Mouse (Mus musculus): ENCODE measurements at regions not wholly inside any gene's neighbourhood (a gene's known extent, or its start where the extent isn't known, plus 50 kb on each side); places are given as distances from the start of the nearest gene placed in this dataset.
"Not testable (repeated sequence)": the region's sequence is repeated elsewhere in the genome, so short reads cannot be mapped to it uniquely, and the experiment has no call there.

DNA sequence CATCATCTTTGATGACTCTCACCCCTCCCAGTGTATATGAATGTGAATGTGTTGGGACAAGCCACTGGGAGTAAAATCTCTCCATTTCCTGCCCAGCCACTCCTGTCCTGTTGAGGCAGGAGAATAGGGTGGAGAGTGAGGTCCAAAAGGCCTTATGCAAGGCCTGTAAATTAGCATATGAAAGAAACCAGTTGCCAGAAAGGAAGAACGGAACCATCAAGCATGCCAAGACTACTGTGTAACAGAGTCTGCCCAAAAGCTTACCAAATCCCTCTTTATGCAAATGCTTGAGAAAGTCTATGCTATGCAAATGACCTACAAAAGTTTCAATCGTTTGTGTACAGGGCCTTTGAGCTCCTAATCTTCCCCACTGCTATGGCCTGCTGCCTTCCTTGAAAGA lies 404.0 kb upstream of the Tbl1xr1 start:
- ATAC-seq (replicated peaks; ENCODE audit: low FRiP score, low TSS enrichment, poor library complexity, severe bottlenecking) = no peak

DNA sequence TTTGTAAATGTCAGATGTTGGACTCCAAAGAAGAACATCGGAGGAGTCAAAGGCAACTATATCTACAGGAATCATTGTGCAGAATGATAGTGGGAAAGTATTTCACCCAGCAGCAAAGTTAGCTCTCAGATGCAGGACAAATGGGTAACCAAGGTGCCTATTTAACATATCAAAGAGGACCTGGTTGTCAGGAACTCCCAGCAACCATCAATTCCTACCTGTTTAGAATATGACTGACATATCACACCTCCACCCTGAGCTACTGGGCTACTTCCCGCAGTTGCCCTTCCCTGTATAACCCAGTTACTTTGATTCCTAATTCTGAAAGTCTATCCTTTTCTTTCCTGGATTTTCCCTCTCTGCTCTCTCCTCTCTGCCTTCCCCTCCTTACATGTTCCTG lies 403.0 kb upstream of the Tbl1xr1 start:
- no peak for ATAC-seq (replicated peaks; ENCODE audit: low FRiP score, low TSS enrichment, poor library complexity, severe bottlenecking)

DNA sequence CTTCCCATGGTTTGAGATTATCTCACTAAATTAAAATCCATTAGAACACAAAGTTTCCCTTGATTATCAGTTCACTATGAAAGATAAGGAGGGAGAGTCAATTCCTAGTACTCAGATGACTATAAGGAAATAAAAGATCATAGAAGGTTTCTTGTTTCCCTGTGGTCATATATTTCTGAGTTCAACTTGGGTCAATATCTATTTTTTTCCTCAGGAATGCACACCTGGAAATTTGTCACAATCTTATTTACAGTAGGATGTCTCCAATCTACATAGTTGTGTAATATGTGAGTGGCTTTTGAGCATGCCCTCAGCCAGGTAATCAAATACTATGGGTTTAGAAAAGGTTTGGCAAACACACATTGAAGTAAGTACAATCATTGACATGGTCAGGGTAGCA lies 398.2 kb upstream of the Tbl1xr1 start:
- no peak for ATAC-seq (replicated peaks; ENCODE audit: low FRiP score, low TSS enrichment, poor library complexity, severe bottlenecking)

- no peak for ATAC-seq (replicated peaks; ENCODE audit: low FRiP score, low TSS enrichment, poor library complexity, severe bottlenecking)
Measured at GRCm38 (mm10) chr3:21678734-21679133, 397.7 kb upstream of the Tbl1xr1 start.

DNA sequence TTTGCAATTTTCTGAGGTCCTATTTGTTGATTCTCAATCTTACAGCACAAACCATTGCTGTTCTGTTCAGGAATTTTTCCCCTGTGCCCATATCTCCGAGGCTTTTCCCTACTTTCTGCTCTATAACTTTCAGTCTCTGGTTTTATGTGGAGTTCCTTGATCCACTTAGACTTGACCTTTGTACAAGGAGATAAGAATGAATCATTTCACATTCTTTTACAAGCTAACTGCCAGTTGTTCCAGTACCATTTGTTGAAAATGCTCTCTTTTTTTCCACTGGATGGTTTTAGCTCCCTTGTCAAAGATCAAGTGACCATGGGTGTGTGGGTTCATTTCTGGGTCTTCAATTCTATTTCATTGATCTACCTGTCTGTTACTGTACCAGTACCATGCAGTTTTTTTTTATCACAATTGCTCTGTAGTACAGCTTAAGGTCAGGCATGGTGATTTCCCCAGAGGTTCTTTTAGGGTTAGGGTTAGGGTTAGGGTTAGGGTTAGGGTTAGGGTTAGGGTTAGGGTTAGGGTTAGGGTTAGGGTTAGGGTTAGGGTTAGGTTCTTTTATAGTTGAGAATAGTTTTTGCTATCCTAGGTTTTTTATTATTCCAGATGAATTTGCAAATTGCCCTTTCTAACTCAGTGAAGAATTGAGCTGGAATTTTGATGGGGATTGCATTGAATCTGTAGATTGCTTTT lies 378.3 kb upstream of the Tbl1xr1 start:
- ATAC-seq (replicated peaks; ENCODE audit: low FRiP score, low TSS enrichment, poor library complexity, severe bottlenecking) = not testable (repeated sequence)

DNA sequence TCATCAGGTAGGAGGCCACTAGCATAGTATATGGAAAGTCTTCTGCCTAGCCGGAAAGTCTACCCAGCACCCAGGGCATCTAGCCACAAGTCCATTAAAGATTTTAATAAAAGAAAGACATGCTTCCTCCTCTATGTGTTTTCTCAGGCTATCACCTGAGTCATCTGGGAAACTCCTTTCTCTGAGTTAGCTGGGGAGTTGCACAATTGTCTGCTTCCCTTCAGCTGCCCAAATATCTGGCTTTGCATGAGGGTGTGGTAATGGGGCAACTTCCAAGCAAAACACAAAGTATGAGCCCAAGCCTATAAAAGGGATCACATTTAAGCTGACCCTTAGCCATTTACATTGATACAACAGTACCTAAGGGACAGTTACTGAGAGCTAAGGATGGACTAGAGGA lies 376.9 kb upstream of the Tbl1xr1 start:
- no peak for ATAC-seq (replicated peaks; ENCODE audit: low FRiP score, low TSS enrichment, poor library complexity, severe bottlenecking)

- ATAC-seq (replicated peaks; ENCODE audit: low FRiP score, low TSS enrichment, poor library complexity, severe bottlenecking) = peak; percentile 65
Measured at GRCm38 (mm10) chr3:21700326-21700725, 376.1 kb upstream of the Tbl1xr1 start.

DNA sequence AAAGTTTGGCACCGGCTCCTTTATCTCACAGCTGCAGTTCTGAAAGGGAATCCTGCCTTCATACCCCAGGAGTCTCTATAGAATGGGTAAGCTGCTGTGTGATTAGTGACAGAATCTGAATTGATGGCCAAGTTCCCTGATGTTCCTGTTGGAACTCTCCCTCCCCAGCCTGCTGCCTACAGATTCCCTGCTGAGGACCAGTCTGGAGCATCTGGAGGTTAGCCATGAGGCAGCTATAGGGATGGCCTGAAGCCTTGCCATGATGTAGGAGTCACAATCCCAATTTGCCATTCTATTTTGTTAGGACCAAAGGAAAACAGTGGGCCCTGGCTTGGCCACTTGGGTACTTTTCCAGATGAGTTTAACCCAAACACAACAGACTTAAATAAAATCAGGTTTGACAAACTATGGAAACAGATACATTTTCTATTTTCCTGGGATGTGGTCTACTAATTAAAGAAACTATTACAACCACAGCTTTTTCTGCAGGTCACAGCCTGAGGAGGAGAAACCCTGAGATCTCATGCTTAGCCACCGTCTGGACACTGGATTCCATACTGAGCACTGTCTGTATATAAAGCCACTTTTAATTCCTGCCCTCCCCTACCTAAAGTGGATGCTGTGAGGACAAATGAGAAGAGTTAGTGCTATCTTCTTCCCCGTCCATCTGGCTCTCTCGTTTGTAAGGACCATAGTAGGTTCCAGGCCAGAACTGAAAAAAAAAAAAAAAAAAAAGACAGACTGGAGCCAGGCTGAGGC lies 349.5 kb upstream of the Tbl1xr1 start:
- no peak for ATAC-seq (replicated peaks; ENCODE audit: low FRiP score, low TSS enrichment, poor library complexity, severe bottlenecking)

DNA sequence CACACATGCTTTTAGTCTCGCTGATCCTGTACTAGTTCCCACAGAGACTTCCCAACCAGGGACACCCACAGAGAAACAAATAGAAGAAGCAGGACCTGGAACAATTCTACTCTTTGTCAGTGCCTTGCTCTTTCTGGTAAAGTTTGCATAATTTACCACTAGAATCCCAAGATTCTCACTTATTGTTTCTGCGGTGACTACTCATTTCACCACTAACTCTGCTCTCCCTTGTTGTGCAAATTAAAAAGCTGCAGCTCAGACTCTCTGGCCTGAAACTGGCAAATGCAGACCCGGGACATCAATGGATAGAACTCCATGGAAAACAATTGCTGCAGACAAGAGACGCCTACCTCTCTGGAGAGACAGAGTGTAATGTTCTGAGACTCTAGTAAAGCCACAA lies 348.4 kb upstream of the Tbl1xr1 start:
- no peak for ATAC-seq (replicated peaks; ENCODE audit: low FRiP score, low TSS enrichment, poor library complexity, severe bottlenecking)

DNA sequence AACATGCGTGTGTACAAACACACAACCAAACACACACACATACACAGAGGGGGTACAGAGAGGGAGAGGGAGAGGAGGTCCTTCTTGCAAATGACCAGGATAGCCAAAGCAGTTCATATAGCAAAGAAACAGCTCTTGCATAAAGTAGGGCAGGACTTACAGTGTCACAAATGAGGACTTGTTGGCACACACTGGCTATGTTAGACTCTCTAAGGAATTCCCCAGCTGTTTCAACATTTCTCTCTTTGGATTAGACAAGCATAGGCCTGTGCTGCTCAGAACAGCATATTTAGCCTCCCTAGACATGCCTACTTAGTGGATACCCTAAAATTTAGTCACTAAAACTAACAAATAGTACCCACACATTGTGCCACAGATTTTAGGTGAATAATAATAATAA lies 347.1 kb upstream of the Tbl1xr1 start:
- ATAC-seq (replicated peaks; ENCODE audit: low FRiP score, low TSS enrichment, poor library complexity, severe bottlenecking) = no peak

DNA sequence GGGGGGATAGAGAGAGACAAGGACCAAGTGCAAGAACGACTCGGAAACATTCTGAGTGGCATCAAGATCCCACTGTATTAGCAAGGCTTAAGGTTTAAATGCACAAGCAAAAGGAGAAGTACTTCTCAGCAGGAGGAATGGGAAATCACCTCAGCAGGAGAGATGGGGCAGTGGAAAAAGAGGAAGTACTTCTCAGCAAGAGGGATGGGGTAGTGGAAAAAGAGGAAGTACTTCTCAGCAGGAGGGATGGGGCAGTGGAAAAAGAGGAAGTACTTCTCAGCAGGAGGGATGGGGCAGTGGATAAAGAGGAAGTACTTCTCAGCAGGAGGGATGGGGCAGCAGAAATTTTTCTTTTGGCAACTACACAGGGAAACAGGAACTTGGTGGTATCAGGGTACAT lies 340.8 kb upstream of the Tbl1xr1 start:
- ATAC-seq (replicated peaks; ENCODE audit: low FRiP score, low TSS enrichment, poor library complexity, severe bottlenecking) = not testable (repeated sequence)

GRCm38 (mm10) chr3:21739720-21740119 lies 336.7 kb upstream of the Tbl1xr1 start:
- ATAC-seq (replicated peaks; ENCODE audit: low FRiP score, low TSS enrichment, poor library complexity, severe bottlenecking) = no peak

DNA sequence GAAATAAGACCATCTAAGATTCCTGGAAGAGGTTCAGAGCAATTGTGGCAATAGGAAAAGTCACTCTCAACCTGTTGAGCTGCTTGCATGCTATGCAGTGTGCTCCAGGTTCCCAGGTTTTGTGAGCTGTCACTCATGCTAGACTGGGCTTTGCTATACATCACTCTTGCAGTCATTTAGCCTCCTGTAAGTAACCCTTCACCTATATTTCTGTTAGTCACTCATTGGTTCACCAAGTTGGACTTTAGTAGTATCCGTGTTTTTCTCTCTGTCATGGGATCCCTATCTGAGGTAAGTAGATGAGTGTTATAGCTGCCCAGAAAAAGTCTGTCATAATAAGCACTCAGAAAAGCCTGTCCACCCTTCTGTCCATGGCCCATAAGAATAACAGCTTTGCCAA lies 332.3 kb upstream of the Tbl1xr1 start:
- no peak for ATAC-seq (replicated peaks; ENCODE audit: low FRiP score, low TSS enrichment, poor library complexity, severe bottlenecking)

- ATAC-seq (replicated peaks; ENCODE audit: low FRiP score, low TSS enrichment, poor library complexity, severe bottlenecking) = no peak
Measured at GRCm38 (mm10) chr3:21760516-21761218, 315.8 kb upstream of the Tbl1xr1 start.

- no peak for ATAC-seq (replicated peaks; ENCODE audit: low FRiP score, low TSS enrichment, poor library complexity, severe bottlenecking)
Measured at GRCm38 (mm10) chr3:21761219-21761600, 315.2 kb upstream of the Tbl1xr1 start.

DNA sequence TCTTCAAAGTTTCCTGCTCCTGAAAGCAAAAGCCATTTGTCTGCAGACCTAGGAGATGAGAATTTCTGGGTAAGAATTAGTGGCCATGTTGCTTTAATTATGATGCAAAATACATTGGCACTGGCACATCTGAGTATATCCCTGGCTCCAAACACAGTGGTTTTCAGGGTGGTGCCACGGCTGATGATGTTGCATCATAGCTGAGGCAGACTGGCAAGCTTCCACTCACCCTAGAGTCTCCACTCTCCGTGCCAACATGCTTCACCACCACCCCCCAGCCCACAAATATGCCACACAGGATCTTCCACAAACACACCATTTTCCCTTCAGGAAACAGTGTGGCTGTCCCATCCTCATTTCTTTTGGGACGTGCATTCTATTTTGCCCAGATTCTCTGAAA lies 314.5 kb upstream of the Tbl1xr1 start:
- ATAC-seq (replicated peaks; ENCODE audit: low FRiP score, low TSS enrichment, poor library complexity, severe bottlenecking) = no peak

GRCm38 (mm10) chr3:21768081-21768480 lies 308.4 kb upstream of the Tbl1xr1 start:
- ATAC-seq (replicated peaks; ENCODE audit: low FRiP score, low TSS enrichment, poor library complexity, severe bottlenecking) = no peak

- no peak for ATAC-seq (replicated peaks; ENCODE audit: low FRiP score, low TSS enrichment, poor library complexity, severe bottlenecking)
Measured at GRCm38 (mm10) chr3:21769920-21770547, 306.4 kb upstream of the Tbl1xr1 start.

GRCm38 (mm10) chr3:21771752-21772298 lies 304.6 kb upstream of the Tbl1xr1 start:
- no peak for ATAC-seq (replicated peaks; ENCODE audit: low FRiP score, low TSS enrichment, poor library complexity, severe bottlenecking)

Data from megakaryocyte-erythroid progenitor cell, adult 5-6 weeks (primary cell).